Mouse (Mus musculus): ENCODE measurements around the gene Dennd6b. TPM values are rescaled to one million over a fixed set of nuclear protein-coding genes. Genes with fewer than 3 reads are reported as not detected.

Dennd6b gene
- total and polyA plus RNA-seq, 2 experiments from 2014 or later, result 88.2 to 98.8 TPM

- H3K4me3 ChIP-seq (ENCODE audit: low read depth, low read length), result peak overlapping the region; percentile 70
- peaks cover 25% of the 10 kb centered on the region for H3K4me1 ChIP-seq (ENCODE audit: insufficient read depth, low read length)
- H3K4me2 ChIP-seq (ENCODE audit: low read depth, low read length, poor library complexity, severe bottlenecking), result peak overlapping the region; percentile 93
- H3K9ac ChIP-seq (replicated peaks; ENCODE audit: low read length, poor library complexity, severe bottlenecking), result peak overlapping the region; percentile 78
- H3K36me3 ChIP-seq (ENCODE audit: insufficient read depth, low read length), result no peaks in the 10 kb centered on the region
- ATAC-seq (ENCODE audit: low FRiP score) (no peak), DNase-seq (ENCODE audit: low spot score) (no peak)
- H3K27ac ChIP-seq (ENCODE audit: low read depth, low read length), result peak overlapping the region; percentile 74
- 0 out of 2 replicates have a peak, but pooled peaks have one; percentile 2 for TF ChIP-seq CTCF (IDR thresholded peaks at IDR 0.05)
- no peaks in the 10 kb centered on the region for H3K27me3 ChIP-seq (ENCODE audit: insufficient read depth, low read length)
- H3K9me3 ChIP-seq (ENCODE audit: low read length), result no peaks in the 10 kb centered on the region
- 5% methylated on average over 24 of the region's 25 CpGs for WGBS
Observed at GRCm38 (mm10) chr15:89148496-89149270, 47.6 kb downstream of the Dennd6b start.

- ATAC-seq (ENCODE audit: low FRiP score) (no peak), DNase-seq (ENCODE audit: low spot score) (no peak)
- peaks cover 25% of the 10 kb centered on the region for H3K4me1 ChIP-seq (ENCODE audit: insufficient read depth, low read length)
- H3K9ac ChIP-seq (replicated peaks; ENCODE audit: low read length, poor library complexity, severe bottlenecking), result peak overlapping the region; percentile 78; the same call in 1 of the 2 replicates
- H3K27me3 ChIP-seq (ENCODE audit: insufficient read depth, low read length), result no peaks in the 10 kb centered on the region
- H3K36me3 ChIP-seq (ENCODE audit: insufficient read depth, low read length), result no peaks in the 10 kb centered on the region
- TF ChIP-seq CTCF (IDR thresholded peaks at IDR 0.05), result no peak
- peak overlapping the region; percentile 93 for H3K4me2 ChIP-seq (ENCODE audit: low read depth, low read length, poor library complexity, severe bottlenecking)
- no peak overlapping the region for H3K27ac ChIP-seq (ENCODE audit: low read depth, low read length)
- WGBS, result 32% methylated on average over 4 of the region's 4 CpGs
- peak overlapping the region; percentile 70 for H3K4me3 ChIP-seq (ENCODE audit: low read depth, low read length)
- no peaks in the 10 kb centered on the region for H3K9me3 ChIP-seq (ENCODE audit: low read length)
Observed at GRCm38 (mm10) chr15:89147895-89148294, 48.4 kb downstream of the Dennd6b start.

- H3K4me1 ChIP-seq (ENCODE audit: insufficient read depth, low read length), result peaks cover 25% of the 10 kb centered on the region
- ATAC-seq (ENCODE audit: low FRiP score), result no peak
- no peaks in the 10 kb centered on the region for H3K36me3 ChIP-seq (ENCODE audit: insufficient read depth, low read length)
- no peak for DNase-seq (ENCODE audit: low spot score)
- 12% methylated on average over 10 of the region's 10 CpGs for WGBS
- H3K27me3 ChIP-seq (ENCODE audit: insufficient read depth, low read length), result no peaks in the 10 kb centered on the region
- H3K27ac ChIP-seq (ENCODE audit: low read depth, low read length), result peak overlapping the region; percentile 55; the same call in 1 of the 2 replicates
- H3K9me3 ChIP-seq (ENCODE audit: low read length), result no peaks in the 10 kb centered on the region
- no peak overlapping the region; the same call in 1 of the 2 replicates for H3K9ac ChIP-seq (replicated peaks; ENCODE audit: low read length, poor library complexity, severe bottlenecking)
- TF ChIP-seq CTCF (IDR thresholded peaks at IDR 0.05), result no peak
- H3K4me2 ChIP-seq (ENCODE audit: low read depth, low read length, poor library complexity, severe bottlenecking), result peak overlapping the region; percentile 93
- peak overlapping the region; percentile 70 for H3K4me3 ChIP-seq (ENCODE audit: low read depth, low read length)
Observed at GRCm38 (mm10) chr15:89147456-89147855, 48.8 kb downstream of the Dennd6b start.

- Histone ChIP-seq H3K27ac (ENCODE audit: low read depth, low read length) (peak overlapping the region; percentile 55), H3K4me3 (ENCODE audit: low read depth, low read length) (peak overlapping the region; percentile 70), H3K4me2 (ENCODE audit: low read depth, low read length, poor library complexity, severe bottlenecking) (peak overlapping the region; percentile 93), H3K27me3 (ENCODE audit: insufficient read depth, low read length) (no peaks in the 10 kb centered on the region), H3K36me3 (ENCODE audit: insufficient read depth, low read length) (no peaks in the 10 kb centered on the region), H3K4me1 (ENCODE audit: insufficient read depth, low read length) (peaks cover 25% of the 10 kb centered on the region), H3K9ac (replicated peaks; ENCODE audit: low read length, poor library complexity, severe bottlenecking) (peak overlapping the region; percentile 60), H3K9me3 (ENCODE audit: low read length) (no peaks in the 10 kb centered on the region)
- ATAC-seq (ENCODE audit: low FRiP score) (0 out of 2 replicates have a peak, but pooled peaks have one; percentile 20), DNase-seq (ENCODE audit: low spot score) (peak; percentile 33)
- TF ChIP-seq CTCF (IDR thresholded peaks at IDR 0.05), result no peak
- WGBS, result 6% methylated on average over 15 of the region's 16 CpGs
Observed at GRCm38 (mm10) chr15:89147024-89147423, 49.3 kb downstream of the Dennd6b start.

- ATAC-seq (ENCODE audit: low FRiP score), result peak; percentile 33; the same call in 1 of the 2 replicates
Observed at GRCm38 (mm10) chr15:89146537-89146936, 49.8 kb downstream of the Dennd6b start.

GRCm38 (mm10) chr15:89145813-89146350 is 50.4 kb downstream of the Dennd6b start:
- H3K27ac ChIP-seq (ENCODE audit: low read depth, low read length), result no peak overlapping the region
- 82% methylated on average over 24 of the region's 24 CpGs for WGBS
- no peak for DNase-seq (ENCODE audit: low spot score)

More at GRCm38 (mm10) chr15:89146537-89146936, 49.8 kb downstream of the Dennd6b start:
- TF ChIP-seq CTCF (IDR thresholded peaks at IDR 0.05), result peak; percentile 20
- peak; percentile 46 for DNase-seq (ENCODE audit: low spot score)
- Histone ChIP-seq H3K27me3 (ENCODE audit: insufficient read depth, low read length) (no peaks in the 10 kb centered on the region), H3K9ac (replicated peaks; ENCODE audit: low read length, poor library complexity, severe bottlenecking) (peak overlapping the region; percentile 60), H3K4me1 (ENCODE audit: insufficient read depth, low read length) (peaks cover 25% of the 10 kb centered on the region), H3K4me2 (ENCODE audit: low read depth, low read length, poor library complexity, severe bottlenecking) (peak overlapping the region; percentile 93), H3K36me3 (ENCODE audit: insufficient read depth, low read length) (no peaks in the 10 kb centered on the region), H3K27ac (ENCODE audit: low read depth, low read length) (peak overlapping the region; percentile 55), H3K9me3 (ENCODE audit: low read length) (no peaks in the 10 kb centered on the region), H3K4me3 (ENCODE audit: low read depth, low read length) (peak overlapping the region; percentile 70)
- WGBS, result under 1% methylated on average over 26 of the region's 27 CpGs

More at GRCm38 (mm10) chr15:89145813-89146350, 50.4 kb downstream of the Dennd6b start:
- Histone ChIP-seq H3K9ac (replicated peaks; ENCODE audit: low read length, poor library complexity, severe bottlenecking) (peak overlapping the region; percentile 60; the same call in 1 of the 2 replicates), H3K36me3 (ENCODE audit: insufficient read depth, low read length) (no peaks in the 10 kb centered on the region), H3K4me1 (ENCODE audit: insufficient read depth, low read length) (peaks cover 25% of the 10 kb centered on the region), H3K4me2 (ENCODE audit: low read depth, low read length, poor library complexity, severe bottlenecking) (peak overlapping the region; percentile 93), H3K9me3 (ENCODE audit: low read length) (no peaks in the 10 kb centered on the region), H3K4me3 (ENCODE audit: low read depth, low read length) (peak overlapping the region; percentile 70; the same call in 1 of the 2 replicates), H3K27me3 (ENCODE audit: insufficient read depth, low read length) (no peaks in the 10 kb centered on the region)
- no peak for TF ChIP-seq CTCF (IDR thresholded peaks at IDR 0.05)
- peak; percentile 4; the same call in 1 of the 2 replicates for ATAC-seq (ENCODE audit: low FRiP score)

All from midbrain, postnatal 0 days (tissue).